Mouse (Mus musculus) adipose tissue, adult 10 weeks (tissue): ENCODE results near the gene Jazf1. TPM values are rescaled to one million over a fixed set of nuclear protein-coding genes. Genes with fewer than 3 reads are reported as not detected.

ENCODE experiments used
- polyA plus RNA-seq: library from polyadenylated mRNA; stranded (reverse); fragments of 350-450 nt; fragmentation: Illumina TruSeq; extraction: RNeasy Lipid Tissue Mini Kit (QIAGEN cat#74804); gene quantifications from one replicate; pipeline ENCODE4 v1.2.3, GENCODE M21; 2014; ENCODE audit warnings: low read depth, low replicate concordance

Gene Jazf1
- 6.5 TPM for polyA plus RNA-seq

DNA sequence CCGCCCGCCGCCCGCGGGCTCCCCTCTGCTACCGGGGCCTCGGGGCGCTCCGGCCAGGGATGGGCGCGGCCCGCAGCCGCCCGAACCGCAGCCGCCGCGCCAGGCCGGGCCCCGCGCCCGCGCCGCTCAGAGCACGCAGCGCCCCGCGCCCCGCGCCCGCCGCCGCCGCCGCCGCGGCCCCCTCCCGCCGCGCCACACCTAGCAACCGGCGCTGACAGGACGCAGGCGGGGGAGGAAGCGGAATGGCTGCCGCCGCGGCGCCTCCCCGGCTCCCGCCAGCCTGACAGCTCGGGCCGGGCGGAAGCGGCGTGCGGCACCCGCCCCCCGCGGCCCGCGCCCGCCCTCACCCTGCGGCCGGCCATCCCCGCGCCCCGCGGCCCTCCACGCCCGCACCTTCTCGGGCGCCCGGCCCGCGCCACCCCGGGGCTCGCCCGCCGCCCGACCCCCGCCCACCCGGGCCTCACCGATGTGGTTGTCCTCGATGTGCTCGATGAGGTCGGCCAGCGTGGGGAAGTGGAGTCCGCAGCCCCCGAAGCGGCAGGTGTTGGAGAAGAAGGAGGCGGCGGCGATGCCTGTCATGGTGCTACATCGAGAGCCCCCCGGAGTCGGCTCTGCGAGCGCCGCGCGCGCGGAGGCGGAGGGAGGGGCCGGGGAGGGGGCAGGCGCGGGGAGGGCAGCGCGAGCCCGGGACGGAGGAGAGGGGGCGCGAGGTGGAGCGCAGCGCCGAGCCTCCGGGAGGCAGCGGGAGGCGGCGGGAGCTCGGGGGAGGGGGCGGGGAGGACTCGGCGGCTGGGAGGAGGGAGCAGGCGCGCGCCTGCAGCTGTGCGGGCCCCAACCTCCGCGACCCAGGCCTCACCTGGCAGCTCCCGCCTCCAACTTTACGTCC lies at the start of gene Jazf1:
TSS of gene Jazf1 (minus strand) at position 643 of the 886 bp plus-strand sequence.

Other genes with a start within 250 kb of the Jazf1 start
- 2.3 TPM for gene Creb5, start 218.6 kb upstream of the Jazf1 start, polyA plus RNA-seq